Mouse (Mus musculus) hematopoietic stem cell, adult 5-6 weeks (primary cell): Measurements from ENCODE around the gene Tenm4. TPM values are rescaled to one million over a fixed set of nuclear protein-coding genes. Genes with fewer than 3 reads are reported as not detected.

Experiments
- ATAC-seq, 2 experiments: fragments of 125-278 bp in 1 of 2; replicated peaks in 1 of 2; 2 replicates each; pipeline ENCODE4 v1.8.0; 2016 to 2017; ENCODE audit warnings: inconsistent platforms in 2 of 2, mild to moderate bottlenecking in 2 of 2, moderate number of reproducible peaks in 2 of 2, low read depth in 1 of 2, moderate TSS enrichment in 1 of 2; ENCODE audit not compliant: low FRiP score in 2 of 2, poor library complexity in 2 of 2, severe bottlenecking in 2 of 2, insufficient read depth in 1 of 2, low TSS enrichment in 1 of 2
- total RNA-seq: library from RNA; stranded (forward); fragments of 172-1452, 232-1000 nt; gene quantifications from 2 replicates; pipeline ENCODE4 v1.2.3, GENCODE M21; 2017

The Tenm4 gene
- total RNA-seq, 1 experiment from 2014 or later = not detected

GRCm38 (mm10) chr7:96792456-96793229, 621.6 kb downstream of the Tenm4 start:
- ATAC-seq = no peak

- no peak for ATAC-seq
Measured at GRCm38 (mm10) chr7:96796033-96796741, 625.1 kb downstream of the Tenm4 start.

- no peak for ATAC-seq
Measured at GRCm38 (mm10) chr7:96796788-96797485, 625.9 kb downstream of the Tenm4 start.

GRCm38 (mm10) chr7:96797716-96798332, 626.8 kb downstream of the Tenm4 start:
- no peak for ATAC-seq

- ATAC-seq = no peak
Measured at GRCm38 (mm10) chr7:96799816-96800215, 628.8 kb downstream of the Tenm4 start.

GRCm38 (mm10) chr7:96801368-96801767, 630.3 kb downstream of the Tenm4 start:
- ATAC-seq = no peak

GRCm38 (mm10) chr7:96802216-96802615, 631.2 kb downstream of the Tenm4 start:
- ATAC-seq = no peak

GRCm38 (mm10) chr7:96806561-96806960, 635.5 kb downstream of the Tenm4 start:
- no peak for ATAC-seq

- no peak for ATAC-seq
Measured at GRCm38 (mm10) chr7:96807281-96808058, 636.4 kb downstream of the Tenm4 start.

- no peak for ATAC-seq
Measured at GRCm38 (mm10) chr7:96808059-96808646, 637.1 kb downstream of the Tenm4 start.

- ATAC-seq = no peak
Measured at GRCm38 (mm10) chr7:96811691-96812090, 640.6 kb downstream of the Tenm4 start.

- ATAC-seq = no peak
Measured at GRCm38 (mm10) chr7:96813036-96813435, 642.0 kb downstream of the Tenm4 start.

- 0 out of 4 replicates have a peak, but pooled peaks of 1 of the 2 experiments have one; percentile 8 for ATAC-seq
Measured at GRCm38 (mm10) chr7:96813497-96814400, 642.7 kb downstream of the Tenm4 start.

GRCm38 (mm10) chr7:96814581-96814980, 643.5 kb downstream of the Tenm4 start:
- no peak for ATAC-seq

GRCm38 (mm10) chr7:96817030-96817674, 646.1 kb downstream of the Tenm4 start:
- no peak for ATAC-seq
